Mouse (Mus musculus) testis, adult 2 months (tissue): ENCODE data around the gene Morn3. TPM values are rescaled to one million over a fixed set of nuclear protein-coding genes. Genes with fewer than 3 reads are reported as not detected.

Experiments used
- H3K27ac ChIP-seq: fragments of 200-500 bp; 2 replicates; pipeline ENCODE4 v1.5.1; 2012; ENCODE audit warnings: low read depth, low read length; ENCODE audit not compliant: control insufficient read depth, insufficient read depth
- H3K27me3 ChIP-seq: fragments of 200-500 bp; 2 replicates; pipeline ENCODE4 v1.6.1; 2012; ENCODE audit warnings: mild to moderate bottlenecking, low read length, moderate library complexity; ENCODE audit not compliant: control insufficient read depth, insufficient read depth
- H3K36me3 ChIP-seq: fragments of 200-500 bp; 2 replicates; pipeline ENCODE4 v1.6.1; 2012; ENCODE audit warnings: mild to moderate bottlenecking, low read length; ENCODE audit not compliant: control insufficient read depth, insufficient read depth
- H3K4me1 ChIP-seq: fragments of 200-500 bp; 2 replicates; pipeline ENCODE4 v1.6.1; 2012; ENCODE audit warnings: low read length; ENCODE audit not compliant: control insufficient read depth, insufficient read depth
- H3K4me3 ChIP-seq: fragments of 200-500 bp; 2 replicates; pipeline ENCODE4 v1.5.1; 2012; ENCODE audit warnings: low read depth, mild to moderate bottlenecking, low read length, moderate library complexity, mixed read lengths; ENCODE audit not compliant: control insufficient read depth
- CTCF ChIP-seq: fragments of 200-500 bp; IDR thresholded peaks from 2 replicates; pipeline ENCODE4 v1.5.1; 2012; ENCODE audit warnings: low read depth, mild to moderate bottlenecking, inconsistent platforms, low read length, moderate library complexity; ENCODE audit not compliant: control insufficient read depth, insufficient read depth, insufficient replicate concordance
- POLR2A ChIP-seq: fragments of 200-500 bp; IDR thresholded peaks from 2 replicates; pipeline ENCODE4 v1.6.1; 2012; ENCODE audit warnings: low read depth, mild to moderate bottlenecking, inconsistent platforms, low read length, moderate library complexity; ENCODE audit not compliant: control insufficient read depth
- polyA plus RNA-seq: library from polyadenylated mRNA; depleted of rRNA; stranded (reverse); fragments of >200 nt; gene quantifications from 2 replicates; pipeline ENCODE4 v1.2.3, GENCODE M21; 2012

The Morn3 gene
- polyA plus RNA-seq, 1 experiment, result 285 TPM

- H3K4me3 ChIP-seq, result no peak overlapping the region
- no peak overlapping the region for H3K27ac ChIP-seq
- TF ChIP-seq POLR2A (no peak), CTCF (peak; percentile 73; the same call in 1 of the 2 replicates)
- no peaks in the 10 kb centered on the region for H3K36me3 ChIP-seq
- peaks cover 8% of the 10 kb centered on the region for H3K4me1 ChIP-seq
- no peaks in the 10 kb centered on the region for H3K27me3 ChIP-seq
Measured at GRCm38 (mm10) chr5:123010806-123011205, 36.0 kb downstream of the Morn3 start.

GRCm38 (mm10) chr5:123009873-123010272 lies 36.9 kb downstream of the Morn3 start:
- no peaks in the 10 kb centered on the region for H3K27me3 ChIP-seq
- H3K27ac ChIP-seq, result no peak overlapping the region
- TF ChIP-seq POLR2A (no peak), CTCF (no peak)
- no peak overlapping the region for H3K4me3 ChIP-seq
- H3K36me3 ChIP-seq, result no peaks in the 10 kb centered on the region
- H3K4me1 ChIP-seq, result peaks cover 4% of the 10 kb centered on the region

GRCm38 (mm10) chr5:123008877-123009493 lies 37.8 kb downstream of the Morn3 start:
- Histone ChIP-seq H3K36me3 (no peaks in the 10 kb centered on the region), H3K4me1 (no peaks in the 10 kb centered on the region; the same call in 1 of the 2 replicates), H3K27me3 (no peaks in the 10 kb centered on the region), H3K27ac (no peak overlapping the region; the same call in 1 of the 2 replicates), H3K4me3 (no peak overlapping the region)
- TF ChIP-seq POLR2A, result no peak
- TF ChIP-seq CTCF, result no peak

- no peaks in the 10 kb centered on the region for H3K36me3 ChIP-seq
- TF ChIP-seq POLR2A, result no peak
- no peak for TF ChIP-seq CTCF
- no peaks in the 10 kb centered on the region for H3K27me3 ChIP-seq
- H3K4me3 ChIP-seq, result no peak overlapping the region
- H3K4me1 ChIP-seq, result no peaks in the 10 kb centered on the region
- no peak overlapping the region for H3K27ac ChIP-seq
Measured at GRCm38 (mm10) chr5:123005716-123006592, 40.9 kb downstream of the Morn3 start.

- Histone ChIP-seq H3K36me3 (no peaks in the 10 kb centered on the region), H3K27me3 (no peaks in the 10 kb centered on the region), H3K4me1 (peaks cover 8% of the 10 kb centered on the region), H3K4me3 (no peak overlapping the region), H3K27ac (no peak overlapping the region)
- TF ChIP-seq POLR2A, result no peak
- TF ChIP-seq CTCF, result no peak
Measured at GRCm38 (mm10) chr5:123000901-123001300, 45.9 kb downstream of the Morn3 start.

- TF ChIP-seq POLR2A, result no peak
- TF ChIP-seq CTCF, result no peak
- no peaks in the 10 kb centered on the region for H3K27me3 ChIP-seq
- H3K4me1 ChIP-seq, result peaks cover 8% of the 10 kb centered on the region
- H3K4me3 ChIP-seq, result no peak overlapping the region
- H3K27ac ChIP-seq, result no peak overlapping the region
- H3K36me3 ChIP-seq, result no peaks in the 10 kb centered on the region
Measured at GRCm38 (mm10) chr5:122997205-122998204, 49.3 kb downstream of the Morn3 start.

- no peak overlapping the region for H3K4me3 ChIP-seq
- H3K27me3 ChIP-seq, result no peaks in the 10 kb centered on the region
- no peak overlapping the region for H3K27ac ChIP-seq
- no peaks in the 10 kb centered on the region for H3K36me3 ChIP-seq
- peaks cover 8% of the 10 kb centered on the region for H3K4me1 ChIP-seq
- TF ChIP-seq CTCF (no peak), POLR2A (no peak)
Measured at GRCm38 (mm10) chr5:122994910-122995309, 51.9 kb downstream of the Morn3 start.
